Mouse (Mus musculus): ENCODE results near the gene Deaf1. TPM values are rescaled to one million over a fixed set of nuclear protein-coding genes. Genes with fewer than 3 reads are reported as not detected.
A peak's percentile ranks its signal among the peaks of the same experiment; 100 is the strongest.

The Deaf1 gene
- polyA plus RNA-seq, 1 experiment from 2014 or later, result 11.9 TPM

GRCm38 (mm10) chr7:141337716-141338416 is 10.4 kb upstream of the Deaf1 start:
- TF ChIP-seq EP300 (IDR thresholded peaks at IDR 0.05; ENCODE audit: low read depth) (no peak), CTCF (IDR thresholded peaks at IDR 0.05; ENCODE audit: low read depth) (no peak)
- H3K36me3 ChIP-seq (replicated peaks; ENCODE audit: insufficient read depth, low read length), result peaks cover 5% of the 10 kb centered on the region
- DNase-seq, result no peak
- no peaks in the 10 kb centered on the region for H3K9me3 ChIP-seq (ENCODE audit: low read length)
- H3K27me3 ChIP-seq (ENCODE audit: insufficient read depth, low read length), result no peaks in the 10 kb centered on the region
- H3K9ac ChIP-seq (replicated peaks), result no peak overlapping the region; the same call in 1 of the 2 replicates
- 61% methylated on average over 3 of the region's 3 CpGs for WGBS (ENCODE audit: insufficient replicate concordance)
- H3K27ac ChIP-seq (ENCODE audit: low read depth), result peak overlapping the region; percentile 92; the same call in 1 of the 2 replicates
- no peak for ATAC-seq
- peaks cover 23% of the 10 kb centered on the region for H3K4me1 ChIP-seq (ENCODE audit: insufficient read depth)
- peak overlapping the region; percentile 73 for H3K4me2 ChIP-seq (ENCODE audit: low read depth, low read length)
- H3K4me3 ChIP-seq (ENCODE audit: low read depth, low read length), result no peak overlapping the region

GRCm38 (mm10) chr7:141336296-141336695 is 8.8 kb upstream of the Deaf1 start:
- no peak overlapping the region for H3K9ac ChIP-seq (replicated peaks)
- 69% methylated on average over 3 of the region's 3 CpGs for WGBS (ENCODE audit: insufficient replicate concordance)
- no peaks in the 10 kb centered on the region for H3K27me3 ChIP-seq (ENCODE audit: insufficient read depth, low read length)
- H3K27ac ChIP-seq (ENCODE audit: low read depth), result no peak overlapping the region
- TF ChIP-seq CTCF (IDR thresholded peaks at IDR 0.05; ENCODE audit: low read depth) (no peak), EP300 (IDR thresholded peaks at IDR 0.05; ENCODE audit: low read depth) (no peak)
- ATAC-seq, result no peak
- H3K9me3 ChIP-seq (ENCODE audit: low read length), result no peaks in the 10 kb centered on the region
- H3K4me2 ChIP-seq (ENCODE audit: low read depth, low read length), result no peak overlapping the region
- H3K36me3 ChIP-seq (replicated peaks; ENCODE audit: insufficient read depth, low read length), result peaks cover 8% of the 10 kb centered on the region
- peaks cover 21% of the 10 kb centered on the region for H3K4me1 ChIP-seq (ENCODE audit: insufficient read depth)
- H3K4me3 ChIP-seq (ENCODE audit: low read depth, low read length), result no peak overlapping the region
- DNase-seq, result no peak

GRCm38 (mm10) chr7:141335682-141336081 is 8.2 kb upstream of the Deaf1 start:
- H3K9ac ChIP-seq (replicated peaks), result no peak overlapping the region
- no peak overlapping the region for H3K4me2 ChIP-seq (ENCODE audit: low read depth, low read length)
- no peaks in the 10 kb centered on the region for H3K27me3 ChIP-seq (ENCODE audit: insufficient read depth, low read length)
- H3K9me3 ChIP-seq (ENCODE audit: low read length), result no peaks in the 10 kb centered on the region
- DNase-seq, result no peak
- WGBS (ENCODE audit: insufficient replicate concordance), result 78% methylated on average over 4 of the region's 4 CpGs
- no peak overlapping the region for H3K4me3 ChIP-seq (ENCODE audit: low read depth, low read length)
- H3K4me1 ChIP-seq (ENCODE audit: insufficient read depth), result peaks cover 21% of the 10 kb centered on the region
- H3K36me3 ChIP-seq (replicated peaks; ENCODE audit: insufficient read depth, low read length), result peaks cover 8% of the 10 kb centered on the region
- TF ChIP-seq EP300 (IDR thresholded peaks at IDR 0.05; ENCODE audit: low read depth) (no peak), CTCF (IDR thresholded peaks at IDR 0.05; ENCODE audit: low read depth) (no peak)
- no peak overlapping the region for H3K27ac ChIP-seq (ENCODE audit: low read depth)
- ATAC-seq, result no peak

- peaks cover 8% of the 10 kb centered on the region for H3K36me3 ChIP-seq (replicated peaks; ENCODE audit: insufficient read depth, low read length)
- H3K4me3 ChIP-seq (ENCODE audit: low read depth, low read length), result no peak overlapping the region
- no peaks in the 10 kb centered on the region for H3K27me3 ChIP-seq (ENCODE audit: insufficient read depth, low read length)
- no peak for DNase-seq
- TF ChIP-seq EP300 (IDR thresholded peaks at IDR 0.05; ENCODE audit: low read depth) (no peak), CTCF (IDR thresholded peaks at IDR 0.05; ENCODE audit: low read depth) (no peak)
- no peak for ATAC-seq
- H3K27ac ChIP-seq (ENCODE audit: low read depth), result no peak overlapping the region
- no peak overlapping the region for H3K9ac ChIP-seq (replicated peaks)
- no peak overlapping the region for H3K4me2 ChIP-seq (ENCODE audit: low read depth, low read length)
- H3K4me1 ChIP-seq (ENCODE audit: insufficient read depth), result peaks cover 21% of the 10 kb centered on the region
- H3K9me3 ChIP-seq (ENCODE audit: low read length), result no peaks in the 10 kb centered on the region
- WGBS (ENCODE audit: insufficient replicate concordance), result 81% methylated on average over 2 of the region's 2 CpGs
Measured at GRCm38 (mm10) chr7:141335044-141335579, 7.6 kb upstream of the Deaf1 start.

GRCm38 (mm10) chr7:141331990-141332389 is 4.5 kb upstream of the Deaf1 start:
- no peak overlapping the region for H3K4me2 ChIP-seq (ENCODE audit: low read depth, low read length)
- DNase-seq, result peak; percentile 43
- ATAC-seq, result no peak
- 65% methylated on average over 6 of the region's 6 CpGs for WGBS (ENCODE audit: insufficient replicate concordance)
- H3K9ac ChIP-seq (replicated peaks), result no peak overlapping the region
- peak overlapping the region; percentile 34; the same call in 1 of the 2 replicates for H3K27ac ChIP-seq (ENCODE audit: low read depth)
- peaks cover 20% of the 10 kb centered on the region for H3K4me1 ChIP-seq (ENCODE audit: insufficient read depth)
- H3K4me3 ChIP-seq (ENCODE audit: low read depth, low read length), result no peak overlapping the region
- no peaks in the 10 kb centered on the region for H3K9me3 ChIP-seq (ENCODE audit: low read length)
- TF ChIP-seq CTCF (IDR thresholded peaks at IDR 0.05; ENCODE audit: low read depth) (no peak), EP300 (IDR thresholded peaks at IDR 0.05; ENCODE audit: low read depth) (no peak)
- no peaks in the 10 kb centered on the region for H3K27me3 ChIP-seq (ENCODE audit: insufficient read depth, low read length)
- H3K36me3 ChIP-seq (replicated peaks; ENCODE audit: insufficient read depth, low read length), result peaks cover 8% of the 10 kb centered on the region

- Histone ChIP-seq H3K9me3 (ENCODE audit: low read length) (no peaks in the 10 kb centered on the region), H3K4me1 (ENCODE audit: insufficient read depth) (peaks cover 33% of the 10 kb centered on the region), H3K4me3 (ENCODE audit: low read depth, low read length) (no peak overlapping the region), H3K9ac (replicated peaks) (no peak overlapping the region), H3K27ac (ENCODE audit: low read depth) (no peak overlapping the region), H3K4me2 (ENCODE audit: low read depth, low read length) (no peak overlapping the region), H3K27me3 (ENCODE audit: insufficient read depth, low read length) (no peaks in the 10 kb centered on the region), H3K36me3 (replicated peaks; ENCODE audit: insufficient read depth, low read length) (peaks cover 8% of the 10 kb centered on the region)
- no peak for ATAC-seq
- no peak for DNase-seq
- TF ChIP-seq EP300 (IDR thresholded peaks at IDR 0.05; ENCODE audit: low read depth) (no peak), CTCF (IDR thresholded peaks at IDR 0.05; ENCODE audit: low read depth) (no peak)
Measured at GRCm38 (mm10) chr7:141330706-141331105, 3.2 kb upstream of the Deaf1 start.
